In the genomic region with DNA sequence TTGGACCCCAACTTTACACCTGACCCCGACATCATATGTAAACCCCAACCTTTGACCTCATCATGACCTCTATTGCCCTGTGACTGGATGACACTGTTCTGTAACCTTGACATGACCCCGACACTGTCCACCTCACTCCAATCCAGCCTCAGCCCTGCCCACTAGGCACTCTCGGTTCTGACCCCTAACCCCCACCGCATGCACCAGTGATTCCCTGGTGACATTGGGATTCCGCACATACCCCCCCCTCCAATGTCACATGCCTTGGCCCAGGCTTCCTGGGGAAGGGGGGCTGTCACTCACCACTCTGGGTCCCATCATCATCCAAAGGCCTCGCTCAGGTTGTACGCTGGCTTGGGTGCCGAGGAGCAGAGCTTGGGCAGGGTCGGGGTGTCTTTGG, we compare ENCODE assay signal across 31 mouse cellular contexts. TPM values are rescaled to one million over a fixed set of nuclear protein-coding genes. Genes with fewer than 3 reads are reported as not detected.
DNase-seq lines count a peak whose midpoint lies in the region; ATAC-seq and TF ChIP-seq lines count a peak whose summit lies in the region.
"Had no signal": no experiment of that assay in that cellular context is flagged by ENCODE, and none has a peak within 500 bp of the region (broad histone marks: within the 10 kb centered on the region; RNA-seq: fewer than 3 reads in every experiment).

No protein-coding gene starts in this region.

- no peak overlapping the region for H3K4me2 ChIP-seq in hindbrain, embryonic 11.5 days (replicated peaks; ENCODE audit: low read depth, low read length)
- H3K4me2 ChIP-seq in hindbrain, embryonic 14.5 days (replicated peaks): no peak overlapping the region
- H3K4me2 ChIP-seq in kidney, postnatal 0 days (ENCODE audit: low read length): no peak overlapping the region
- no peak overlapping the region for H3K4me2 ChIP-seq in midbrain, embryonic 15.5 days
- H3K4me2 ChIP-seq in midbrain, embryonic 13.5 days (replicated peaks): no peak overlapping the region

- H3K27ac ChIP-seq in hindbrain, embryonic 11.5 days (ENCODE audit: low read depth, low read length): no peak overlapping the region
- no peak overlapping the region for H3K27ac ChIP-seq in hindbrain, embryonic 14.5 days
- H3K27ac ChIP-seq in kidney, postnatal 0 days: no peak overlapping the region
- H3K27ac ChIP-seq in midbrain, embryonic 15.5 days: no peak overlapping the region
- H3K27ac ChIP-seq in midbrain, embryonic 13.5 days: no peak overlapping the region
- H3K27ac ChIP-seq: embryonic facial prominence, embryonic 10.5 days; embryonic facial prominence, embryonic 15.5 days; forebrain, embryonic 12.5 days; heart, embryonic 13.5 days; layer of hippocampus, adult 2 months; left cerebral cortex, adult 2 months; liver, embryonic 15.5 days had no signal

- DNase-seq in hindbrain, embryonic 11.5 days (ENCODE audit: low spot score): no peak
- no peak for DNase-seq in hindbrain, embryonic 14.5 days (ENCODE audit: low spot score)
- no peak for DNase-seq in kidney, postnatal 0 days (ENCODE audit: low spot score)
- no peak for DNase-seq in kidney, adult 9 months
- peak; percentile 12 for DNase-seq in ZHBTc4 (ENCODE audit: low read depth, low spot score)
- DNase-seq: adrenal gland, adult 8-10 months; cerebellum, adult 2 months; forebrain, postnatal 0 days; kidney, adult 8-10 months; lung, postnatal 36 days; midbrain, embryonic 14.5 days had no signal

- no peaks in the 10 kb centered on the region for H3K27me3 ChIP-seq in hindbrain, embryonic 11.5 days (ENCODE audit: control insufficient read depth, insufficient read depth, low read length)
- H3K27me3 ChIP-seq in hindbrain, embryonic 14.5 days (ENCODE audit: control insufficient read depth, insufficient read depth, low read length): no peaks in the 10 kb centered on the region
- no peaks in the 10 kb centered on the region for H3K27me3 ChIP-seq in kidney, postnatal 0 days (ENCODE audit: insufficient read depth, low read length)
- no peaks in the 10 kb centered on the region for H3K27me3 ChIP-seq in midbrain, embryonic 15.5 days (replicated peaks)
- no peaks in the 10 kb centered on the region for H3K27me3 ChIP-seq in midbrain, embryonic 13.5 days
- H3K27me3 ChIP-seq: embryonic facial prominence, embryonic 15.5 days; forebrain, embryonic 12.5 days; heart, embryonic 13.5 days; liver, embryonic 15.5 days had no signal

- WGBS in hindbrain, embryonic 11.5 days: 92% methylated on average over 9 of the region's 9 CpGs
- WGBS in hindbrain, embryonic 14.5 days: 95% methylated on average over 9 of the region's 9 CpGs
- WGBS in kidney, postnatal 0 days: 95% methylated on average over 9 of the region's 9 CpGs
- 94% methylated on average over 9 of the region's 9 CpGs for WGBS in midbrain, embryonic 15.5 days
- 95% methylated on average over 9 of the region's 9 CpGs for WGBS in midbrain, embryonic 13.5 days

- peaks cover 4% of the 10 kb centered on the region for H3K9me3 ChIP-seq in hindbrain, embryonic 11.5 days (ENCODE audit: control insufficient read depth, low read length)
- H3K9me3 ChIP-seq in hindbrain, embryonic 14.5 days (ENCODE audit: control insufficient read depth, low read length): peaks cover 23% of the 10 kb centered on the region
- peaks cover 3% of the 10 kb centered on the region for H3K9me3 ChIP-seq in kidney, postnatal 0 days (replicated peaks; ENCODE audit: low read length)
- peaks cover 9% of the 10 kb centered on the region; the same call in 1 of the 2 replicates for H3K9me3 ChIP-seq in midbrain, embryonic 15.5 days
- H3K9me3 ChIP-seq in midbrain, embryonic 13.5 days: peaks cover 32% of the 10 kb centered on the region
- H3K9me3 ChIP-seq: liver, embryonic 15.5 days had no signal

- H3K36me3 ChIP-seq in hindbrain, embryonic 11.5 days (ENCODE audit: control insufficient read depth, insufficient read depth, low read length): no peaks in the 10 kb centered on the region
- H3K36me3 ChIP-seq in hindbrain, embryonic 14.5 days (replicated peaks; ENCODE audit: control insufficient read depth, insufficient read depth): no peaks in the 10 kb centered on the region
- H3K36me3 ChIP-seq in kidney, postnatal 0 days (ENCODE audit: insufficient read depth, low read length): no peaks in the 10 kb centered on the region
- no peaks in the 10 kb centered on the region for H3K36me3 ChIP-seq in midbrain, embryonic 15.5 days (replicated peaks)
- H3K36me3 ChIP-seq in midbrain, embryonic 13.5 days: no peaks in the 10 kb centered on the region
- H3K36me3 ChIP-seq: embryonic facial prominence, embryonic 10.5 days; embryonic facial prominence, embryonic 15.5 days; forebrain, embryonic 12.5 days; heart, embryonic 13.5 days; liver, embryonic 15.5 days had no signal

- ATAC-seq in hindbrain, embryonic 11.5 days (ENCODE audit: low FRiP score): peak; percentile 45
- ATAC-seq in hindbrain, embryonic 14.5 days (ENCODE audit: low FRiP score): no peak
- 0 out of 2 replicates have a peak, but pooled peaks have one; percentile 63 for ATAC-seq in kidney, postnatal 0 days (replicated peaks; ENCODE audit: low FRiP score, low read depth)
- ATAC-seq in midbrain, embryonic 15.5 days (replicated peaks): 0 out of 2 replicates have a peak, but pooled peaks have one; percentile 24
- no peak for ATAC-seq in midbrain, embryonic 13.5 days
- ATAC-seq in granulocyte monocyte progenitor cell, adult 5-6 weeks (replicated peaks; ENCODE audit: poor library complexity, severe bottlenecking): no peak
- ATAC-seq: forebrain, postnatal 0 days had no signal

- H3K4me3 ChIP-seq in hindbrain, embryonic 11.5 days (ENCODE audit: low read depth, low read length): no peak overlapping the region
- no peak overlapping the region for H3K4me3 ChIP-seq in hindbrain, embryonic 14.5 days (replicated peaks; ENCODE audit: low read length)
- H3K4me3 ChIP-seq in kidney, postnatal 0 days (replicated peaks; ENCODE audit: low read depth, low read length): no peak overlapping the region
- no peak overlapping the region for H3K4me3 ChIP-seq in midbrain, embryonic 15.5 days
- H3K4me3 ChIP-seq in midbrain, embryonic 13.5 days (replicated peaks): no peak overlapping the region
- H3K4me3 ChIP-seq: embryonic facial prominence, embryonic 10.5 days; liver, embryonic 15.5 days had no signal

- H3K4me1 ChIP-seq in hindbrain, embryonic 11.5 days (replicated peaks; ENCODE audit: control insufficient read depth, insufficient read depth, low read length): no peaks in the 10 kb centered on the region
- H3K4me1 ChIP-seq in hindbrain, embryonic 14.5 days (replicated peaks; ENCODE audit: control insufficient read depth, insufficient read depth, low read length): no peaks in the 10 kb centered on the region
- no peaks in the 10 kb centered on the region for H3K4me1 ChIP-seq in kidney, postnatal 0 days (replicated peaks; ENCODE audit: insufficient read depth, low read length)
- no peaks in the 10 kb centered on the region for H3K4me1 ChIP-seq in midbrain, embryonic 15.5 days
- no peaks in the 10 kb centered on the region for H3K4me1 ChIP-seq in midbrain, embryonic 13.5 days (replicated peaks)
- H3K4me1 ChIP-seq: embryonic facial prominence, embryonic 10.5 days; embryonic facial prominence, embryonic 15.5 days; forebrain, embryonic 12.5 days; heart, embryonic 13.5 days; liver, embryonic 15.5 days had no signal

- no peak for TF ChIP-seq CTCF in kidney, postnatal 0 days (IDR thresholded peaks at IDR 0.05; ENCODE audit: low read depth)

- H3K9ac ChIP-seq in hindbrain, embryonic 11.5 days (ENCODE audit: low read depth, low read length): no peak overlapping the region
- no peak overlapping the region for H3K9ac ChIP-seq in hindbrain, embryonic 14.5 days
- H3K9ac ChIP-seq in kidney, postnatal 0 days (ENCODE audit: low read depth, low read length): no peak overlapping the region
- no peak overlapping the region for H3K9ac ChIP-seq in midbrain, embryonic 15.5 days
- no peak overlapping the region for H3K9ac ChIP-seq in midbrain, embryonic 13.5 days (replicated peaks)
- H3K9ac ChIP-seq: embryonic facial prominence, embryonic 15.5 days; forebrain, embryonic 12.5 days; forebrain, postnatal 0 days; heart, embryonic 13.5 days; liver, embryonic 15.5 days had no signal

RNA-seq across cellular contexts. Expression of a gene that starts 33.2 kb away (rescaled TPM):
- 20.9 and 25.3 TPM in 2 replicates for polyA plus RNA-seq in hindbrain, embryonic 11.5 days (2014; fragmentation: Nextera tagmentation; extraction: Ambion mirVana)
- polyA plus RNA-seq in hindbrain, embryonic 14.5 days (2014; fragmentation: Nextera tagmentation; extraction: Ambion mirVana): 23.1 and 27.8 TPM in 2 replicates
- polyA plus RNA-seq in kidney, postnatal 0 days (2015; fragmentation: Nextera tagmentation; extraction: Ambion mirVana): 6.8 and 7.6 TPM in 2 replicates
- polyA plus RNA-seq in midbrain, embryonic 15.5 days (2015; fragmentation: Nextera tagmentation; extraction: Ambion mirVana): 15.4 and 18.2 TPM in 2 replicates
- 20.5 and 22.1 TPM in 2 replicates for polyA plus RNA-seq in midbrain, embryonic 13.5 days (2015; fragmentation: Nextera tagmentation; extraction: Ambion mirVana)
- total RNA-seq in granulocyte monocyte progenitor cell, adult 5-6 weeks (2014; fragmentation: Nextera tagmentation): 34.1 and 67.7 TPM in 2 replicates
- total RNA-seq in granulocyte monocyte progenitor cell, adult 5-6 weeks (2017): 38.7 and 47.5 TPM in 2 replicates

RNA-seq across cellular contexts. Expression of a gene that starts 52.5 kb away (rescaled TPM):
- polyA plus RNA-seq in hindbrain, embryonic 11.5 days (2014; fragmentation: Nextera tagmentation; extraction: Ambion mirVana): not detected in 2 replicates
- 0.17 and 0.37 TPM in 2 replicates for polyA plus RNA-seq in hindbrain, embryonic 14.5 days (2014; fragmentation: Nextera tagmentation; extraction: Ambion mirVana)
- polyA plus RNA-seq in kidney, postnatal 0 days (2015; fragmentation: Nextera tagmentation; extraction: Ambion mirVana): not detected in 2 replicates
- 0.14 TPM in 1 of 2 replicates, not detected in the other for polyA plus RNA-seq in midbrain, embryonic 15.5 days (2015; fragmentation: Nextera tagmentation; extraction: Ambion mirVana)
- not detected in 2 replicates for polyA plus RNA-seq in midbrain, embryonic 13.5 days (2015; fragmentation: Nextera tagmentation; extraction: Ambion mirVana)
- not detected in 2 replicates for total RNA-seq in granulocyte monocyte progenitor cell, adult 5-6 weeks (2014; fragmentation: Nextera tagmentation)
- not detected in 2 replicates for total RNA-seq in granulocyte monocyte progenitor cell, adult 5-6 weeks (2017)
- total RNA-seq: adrenal gland, postnatal 4 days; forebrain, postnatal 0 days; gastrocnemius, adult 8-10 months; gastrocnemius, postnatal 4 days; heart, postnatal 14 days; megakaryocyte-erythroid progenitor cell, adult 5-6 weeks had no signal
- polyA plus RNA-seq: CD4-positive, CD25-positive, alpha-beta regulatory T cell, adult 4 months; embryonic facial prominence, embryonic 10.5 days; embryonic facial prominence, embryonic 15.5 days; forebrain, embryonic 12.5 days; heart, embryonic 13.5 days; intestine, embryonic 16.5 days; limb, embryonic 14.5 days; liver, embryonic 15.5 days; lung, embryonic 16.5 days; midbrain, embryonic 14.5 days; neural tube, embryonic 11.5 days had no signal

Comparison
In these comparisons a context has a peak if more than half of its experiments do, and no peak if none do; other contexts are left out.
1. ATAC-seq: peak in hindbrain, embryonic 11.5 days (single experiment), kidney, postnatal 0 days (single experiment) and midbrain, embryonic 15.5 days (single experiment); none in hindbrain, embryonic 14.5 days (single experiment), midbrain, embryonic 13.5 days (single experiment) and granulocyte monocyte progenitor cell, adult 5-6 weeks (single experiment).